In the genomic region with DNA sequence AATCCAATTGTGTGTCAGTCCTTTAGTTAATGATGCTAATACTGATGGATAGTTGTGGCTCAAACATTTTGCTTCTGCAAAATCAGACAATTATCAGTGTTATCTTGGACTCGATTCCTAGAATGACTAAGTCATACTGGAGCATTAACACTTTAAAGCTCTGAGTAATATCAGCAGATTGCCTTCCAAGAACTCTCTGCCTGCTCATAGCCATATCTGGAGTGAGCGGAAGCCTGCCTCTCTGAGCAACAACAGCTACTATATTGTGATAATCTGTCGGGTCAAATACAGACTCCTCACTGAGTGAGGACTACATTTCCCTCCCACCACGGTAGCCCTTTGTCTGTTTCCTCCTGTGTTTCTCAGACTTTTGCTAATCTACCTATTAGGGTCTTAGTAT, we compare ENCODE assay signal across 30 mouse cellular contexts. TPM values are rescaled to one million over a fixed set of nuclear protein-coding genes. Genes with fewer than 3 reads are reported as not detected.
DNase-seq lines count a peak whose midpoint lies in the region; ATAC-seq and TF ChIP-seq lines count a peak whose summit lies in the region.
"Had no signal": no experiment of that assay in that cellular context is flagged by ENCODE, and none has a peak within 500 bp of the region (broad histone marks: within the 10 kb centered on the region; RNA-seq: fewer than 3 reads in every experiment).

No protein-coding gene starts in this region.

- intact Hi-C loops in heart, postnatal 36 days (cut with DNase I), result no loop called here
- intact Hi-C loops in left cerebral cortex, adult 2 months (cut with DNase I), result no loop called here

- WGBS in heart, embryonic 14.5 days, result 16% methylated on average over 4 of the region's 4 CpGs
- WGBS in liver, embryonic 11.5 days, result 38% methylated on average over 4 of the region's 4 CpGs

- TF ChIP-seq CTCF in left cerebral cortex, adult 2 months (IDR thresholded peaks at IDR 0.05), result no peak

- no peak for DNase-seq in heart, postnatal 36 days
- DNase-seq in MEL-GATA-1-ER (ENCODE audit: extremely low read depth, low read depth), result peak; percentile 46
- DNase-seq in liver, embryonic 11.5 days (ENCODE audit: low spot score), result no peak
- no peak for DNase-seq in kidney, adult 8-10 months
- DNase-seq in left cerebral cortex, adult 2 months (ENCODE audit: extremely low spot score in 1 of 2, low spot score in 2 of 2), result no peak
- DNase-seq: adrenal gland, postnatal 36 days; cerebellum, adult 8-10 months; cerebellum, postnatal 25 days; gastrocnemius, postnatal 14 days; heart, postnatal 4 days; kidney, postnatal 25 days; left cerebral cortex, postnatal 4 days; lung, adult 18-20 months; lung, postnatal 4 days; right cerebral cortex, adult 18-20 months; spleen, adult 18-20 months; thymus, postnatal 14 days had no signal

- H3K4me2 ChIP-seq in heart, embryonic 14.5 days (ENCODE audit: low read length), result no peak overlapping the region
- no peak overlapping the region for H3K4me2 ChIP-seq in liver, embryonic 11.5 days
- H3K4me2 ChIP-seq: embryonic facial prominence, embryonic 12.5 days; heart, embryonic 15.5 days; hindbrain, embryonic 13.5 days; kidney, embryonic 15.5 days; midbrain, embryonic 11.5 days had no signal

- H3K27me3 ChIP-seq in heart, embryonic 14.5 days (ENCODE audit: control insufficient read depth, insufficient read depth, low read length), result no peaks in the 10 kb centered on the region
- no peaks in the 10 kb centered on the region for H3K27me3 ChIP-seq in liver, embryonic 11.5 days (replicated peaks; ENCODE audit: control insufficient read depth, insufficient read depth, low read length)
- H3K27me3 ChIP-seq: embryonic facial prominence, embryonic 12.5 days; heart, embryonic 15.5 days; hindbrain, embryonic 13.5 days; kidney, embryonic 15.5 days had no signal

- 0 out of 4 replicates have a peak overlapping the region, but pooled peaks of 1 of the 2 experiments have one; percentile 19 for H3K27ac ChIP-seq in heart, embryonic 14.5 days (replicated peaks in 1 of 2; ENCODE audit: control insufficient read depth in 1 of 2, insufficient read depth in 1 of 2, low read depth in 2 of 2, low read length in 2 of 2)
- no peak overlapping the region for H3K27ac ChIP-seq in liver, embryonic 11.5 days (ENCODE audit: low read depth, low read length)
- H3K27ac ChIP-seq in left cerebral cortex, adult 2 months, result no peak overlapping the region
- H3K27ac ChIP-seq: embryonic facial prominence, embryonic 12.5 days; heart, embryonic 15.5 days; hindbrain, embryonic 13.5 days; kidney, embryonic 15.5 days had no signal

- no peaks in the 10 kb centered on the region for H3K36me3 ChIP-seq in heart, embryonic 14.5 days (ENCODE audit: control insufficient read depth, insufficient read depth, low read length)
- H3K36me3 ChIP-seq in liver, embryonic 11.5 days (ENCODE audit: control insufficient read depth, insufficient read depth, low read length), result no peaks in the 10 kb centered on the region
- H3K36me3 ChIP-seq: embryonic facial prominence, embryonic 12.5 days; heart, embryonic 15.5 days; hindbrain, embryonic 13.5 days; kidney, embryonic 15.5 days had no signal

- no peak for ATAC-seq in heart, embryonic 14.5 days (ENCODE audit: insufficient number of reproducible peaks, insufficient read depth, low FRiP score, low read depth)
- ATAC-seq in liver, embryonic 11.5 days (replicated peaks; ENCODE audit: low FRiP score), result peak; percentile 65
- ATAC-seq in megakaryocyte-erythroid progenitor cell, adult 5-6 weeks (replicated peaks; ENCODE audit: low FRiP score, low TSS enrichment, poor library complexity, severe bottlenecking), result 0 out of 2 replicates have a peak, but pooled peaks have one; percentile 34
- ATAC-seq: CD4-positive, CD25-positive, alpha-beta regulatory T cell, adult 4 months; forebrain, embryonic 14.5 days; intestine, embryonic 16.5 days; lung, postnatal 0 days; midbrain, embryonic 16.5 days; Patski had no signal

- peaks cover 4 to 14% of the 10 kb centered on the region in 2 experiments; a peak in 3 of 4 replicates for H3K4me1 ChIP-seq in heart, embryonic 14.5 days (ENCODE audit: control insufficient read depth in 2 of 2, insufficient read depth in 2 of 2, low read length in 2 of 2)
- peaks cover 4% of the 10 kb centered on the region; the same call in 1 of the 2 replicates for H3K4me1 ChIP-seq in liver, embryonic 11.5 days (replicated peaks; ENCODE audit: control insufficient read depth, insufficient read depth, low read length)
- H3K4me1 ChIP-seq: embryonic facial prominence, embryonic 12.5 days; hindbrain, embryonic 13.5 days had no signal

- H3K9me3 ChIP-seq in heart, embryonic 14.5 days (ENCODE audit: control insufficient read depth, low read length), result no peaks in the 10 kb centered on the region
- H3K9me3 ChIP-seq in liver, embryonic 11.5 days (ENCODE audit: control insufficient read depth, low read length), result no peaks in the 10 kb centered on the region
- H3K9me3 ChIP-seq: embryonic facial prominence, embryonic 12.5 days; heart, embryonic 15.5 days; kidney, embryonic 15.5 days had no signal

- H3K9ac ChIP-seq in heart, embryonic 14.5 days (ENCODE audit: low read length), result 0 out of 2 replicates have a peak overlapping the region, but pooled peaks have one; percentile 34
- H3K9ac ChIP-seq in liver, embryonic 11.5 days (ENCODE audit: low read depth, low read length), result no peak overlapping the region
- H3K9ac ChIP-seq: embryonic facial prominence, embryonic 12.5 days; heart, embryonic 15.5 days; hindbrain, embryonic 13.5 days; kidney, embryonic 15.5 days had no signal

- no peak overlapping the region for H3K4me3 ChIP-seq in heart, embryonic 14.5 days (ENCODE audit: control insufficient read depth in 1 of 2, insufficient read depth in 1 of 2, low read depth in 1 of 2, low read length in 2 of 2)
- H3K4me3 ChIP-seq in liver, embryonic 11.5 days (ENCODE audit: low read depth, low read length), result no peak overlapping the region
- H3K4me3 ChIP-seq in left cerebral cortex, adult 2 months, result no peak overlapping the region
- H3K4me3 ChIP-seq: embryonic facial prominence, embryonic 12.5 days; heart, embryonic 15.5 days; hindbrain, embryonic 13.5 days; kidney, embryonic 15.5 days had no signal

RNA-seq across cellular contexts. Expression of gene Fam122a, which starts 37.4 kb away (rescaled TPM):
- 49.2 and 49.8 TPM in 2 replicates for polyA plus RNA-seq in heart, embryonic 14.5 days (2014; fragmentation: Nextera tagmentation; extraction: Ambion mirVana)
- total RNA-seq in heart, postnatal 36 days (2021), result 10 to 100 TPM; 22.2 to 22.7 TPM
- polyA plus RNA-seq in liver, embryonic 11.5 days (2014; fragmentation: Nextera tagmentation; extraction: Ambion mirVana), result 40.1 and 40.3 TPM in 2 replicates
- total RNA-seq in megakaryocyte-erythroid progenitor cell, adult 5-6 weeks (2014; fragmentation: Nextera tagmentation), result 38.7 and 54.7 TPM in 2 replicates
- 5.6 and 7.7 TPM in 2 replicates for total RNA-seq in megakaryocyte-erythroid progenitor cell, adult 5-6 weeks (2017)
- total RNA-seq in left cerebral cortex, adult 2 months (2021), result 10 to 100 TPM; 26.8 to 32.2 TPM
